Mouse (Mus musculus): ENCODE measurements around the gene 3110082I17Rik. TPM values are rescaled to one million over a fixed set of nuclear protein-coding genes. Genes with fewer than 3 reads are reported as not detected.
A peak's percentile ranks its signal among the peaks of the same experiment; 100 is the strongest.

Gene 3110082I17Rik
- total RNA-seq, 2 experiments from 2014 or later, result 9.9 to 10.0 TPM

DNA sequence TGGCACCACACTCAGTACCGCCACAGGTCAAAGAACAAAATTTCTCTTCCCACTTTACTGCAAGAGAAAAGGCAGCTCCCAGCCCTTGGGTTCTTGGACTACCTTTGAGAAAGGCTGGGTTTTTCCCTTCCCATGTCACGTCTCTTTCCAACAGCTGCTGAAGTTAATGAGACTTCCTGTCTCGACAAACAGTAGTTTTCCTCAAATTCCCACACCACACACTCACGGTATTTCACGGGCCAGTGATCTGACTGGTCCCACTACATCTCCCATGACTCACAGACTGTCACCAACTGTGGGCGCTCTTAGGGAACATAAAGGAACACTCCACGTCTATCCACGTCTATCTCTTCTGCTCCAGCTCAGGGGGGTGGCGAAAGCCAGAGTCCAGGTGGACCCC is 35.1 kb downstream of the 3110082I17Rik start:
- intact Hi-C loops (cut with DNase I), result no loop called here
- no peak for DNase-seq

DNA sequence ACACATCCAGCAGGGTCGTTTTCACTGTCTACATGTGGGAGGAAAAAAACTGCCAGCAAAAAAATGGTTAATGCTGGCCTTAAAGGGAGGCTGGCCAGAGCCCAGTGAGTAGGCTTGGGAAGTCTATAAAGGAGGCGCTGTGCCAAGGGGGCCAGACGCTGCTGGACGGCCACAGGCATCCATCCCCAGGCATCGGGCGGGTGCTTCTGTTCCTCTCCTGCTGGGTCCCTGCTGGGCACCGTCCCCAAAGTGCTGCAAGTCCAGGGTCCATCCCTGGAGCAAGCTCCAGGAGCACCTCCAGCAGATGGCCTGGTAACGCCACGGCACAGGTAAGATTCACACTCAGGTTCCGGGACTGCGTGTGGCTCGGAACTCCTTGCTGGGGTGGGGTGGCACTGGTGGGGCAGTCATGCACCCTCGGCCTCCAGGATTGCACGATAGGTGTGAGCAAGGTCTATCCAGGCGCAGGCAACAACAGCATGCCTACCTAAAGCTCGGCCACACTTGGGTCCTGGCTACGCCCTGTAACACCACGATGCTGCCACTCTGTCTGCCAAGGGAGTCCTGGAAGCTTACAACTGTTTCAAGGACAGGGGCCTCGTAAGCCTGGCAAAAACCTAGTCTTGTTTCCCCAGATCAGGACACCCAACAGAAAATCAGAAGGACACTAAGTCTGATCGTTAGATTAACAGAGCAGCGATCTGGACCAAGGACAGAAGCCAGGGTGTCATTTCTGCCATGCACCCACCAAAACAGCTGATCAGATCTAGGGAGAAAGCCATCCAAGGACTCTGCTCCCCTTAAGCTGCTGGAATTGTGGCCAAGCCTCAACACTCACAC is 37.1 kb downstream of the 3110082I17Rik start, which contains the start of gene Gper1:
TSS of gene Gper1 (plus strand) at position 126 of the 840 bp plus-strand sequence.
- intact Hi-C loops (cut with DNase I), result no loop called here
- peak; percentile 64 to 70 for DNase-seq

DNA sequence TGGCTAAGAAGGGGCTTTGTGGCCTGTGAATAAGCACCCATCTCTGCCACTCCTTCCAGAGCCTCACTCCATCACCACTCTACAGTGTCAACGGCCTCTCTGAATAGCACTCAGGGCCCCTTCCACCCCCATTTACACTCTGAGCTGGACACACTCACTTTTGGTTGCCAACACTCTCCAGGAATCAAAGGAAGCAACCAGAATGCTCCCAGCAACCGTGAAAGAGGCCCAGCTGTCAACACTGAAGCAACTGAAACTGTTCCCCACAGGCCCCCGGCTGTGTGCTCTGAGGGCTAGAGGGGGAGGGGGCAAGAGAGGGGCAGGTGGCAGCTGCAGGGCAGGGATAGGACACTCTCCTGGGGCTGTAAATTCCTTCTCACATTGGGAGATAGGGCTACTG is 41.7 kb downstream of the 3110082I17Rik start:
- intact Hi-C loops (cut with DNase I), result no loop called here
- DNase-seq, result no peak

DNA sequence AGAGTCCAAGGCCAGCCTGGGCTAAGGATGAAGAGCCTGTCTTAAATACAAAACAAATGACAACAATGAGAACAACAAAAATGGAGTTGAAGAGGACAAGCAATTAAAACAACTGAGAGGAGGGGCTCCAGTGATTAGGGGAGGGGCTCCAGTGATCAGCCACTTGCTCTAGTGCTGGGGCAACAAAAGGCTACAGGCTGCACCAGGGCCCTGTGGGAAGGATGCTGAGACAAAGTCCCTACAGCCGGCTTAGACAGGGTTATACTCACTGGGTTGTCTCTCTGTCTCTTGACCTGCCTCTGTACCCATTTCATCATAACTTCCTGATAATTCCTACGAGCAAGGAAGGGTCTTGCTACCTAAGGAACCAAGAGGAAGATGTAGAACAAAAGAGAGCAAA is 42.2 kb downstream of the 3110082I17Rik start:
- intact Hi-C loops (cut with DNase I), result no loop called here

DNA sequence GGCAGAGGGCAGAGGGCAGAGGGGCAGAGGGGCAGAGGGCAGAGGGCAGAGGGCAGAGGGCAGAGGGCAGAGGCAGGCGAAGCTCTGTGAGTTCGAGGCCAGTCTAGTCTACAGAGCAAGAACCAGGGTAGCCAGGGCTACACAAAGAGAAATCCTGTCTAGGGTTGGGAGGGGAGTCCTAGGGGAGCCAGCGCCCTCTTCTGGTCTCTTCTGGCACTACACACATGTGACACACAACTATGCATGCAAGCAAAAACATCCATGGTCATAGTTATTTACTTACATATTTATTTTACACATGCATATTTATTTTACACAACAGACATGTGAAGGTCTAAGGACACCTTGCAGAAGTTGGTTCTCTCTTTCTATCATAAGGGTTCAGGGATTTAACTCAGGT is 42.8 kb downstream of the 3110082I17Rik start:
- no peak for DNase-seq
- intact Hi-C loops (cut with DNase I), result no loop called here

More for the DNA sequence above, 42.2 kb downstream of the 3110082I17Rik start:
- DNase-seq, result no peak

DNA sequence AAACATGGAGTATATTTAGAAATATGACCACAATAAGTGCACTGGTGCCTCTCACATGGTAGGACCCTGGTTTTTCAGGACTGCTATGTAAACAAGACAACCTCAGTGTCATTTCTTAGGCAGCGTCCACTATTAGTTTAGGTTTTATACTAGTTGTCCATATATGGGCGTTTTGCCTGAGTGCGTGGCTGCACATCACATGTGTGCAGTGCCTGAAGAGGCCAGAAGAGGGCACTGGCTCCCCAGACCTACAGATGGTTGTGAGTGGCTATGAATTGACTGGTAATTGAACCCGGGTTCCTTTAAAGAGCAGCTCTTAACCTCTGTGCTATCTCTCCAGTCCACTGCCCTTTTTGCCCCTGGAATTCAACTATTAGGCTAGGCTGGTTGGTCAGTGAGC is 43.4 kb downstream of the 3110082I17Rik start:
- DNase-seq, result no peak
- intact Hi-C loops (cut with DNase I), result no loop called here

DNA sequence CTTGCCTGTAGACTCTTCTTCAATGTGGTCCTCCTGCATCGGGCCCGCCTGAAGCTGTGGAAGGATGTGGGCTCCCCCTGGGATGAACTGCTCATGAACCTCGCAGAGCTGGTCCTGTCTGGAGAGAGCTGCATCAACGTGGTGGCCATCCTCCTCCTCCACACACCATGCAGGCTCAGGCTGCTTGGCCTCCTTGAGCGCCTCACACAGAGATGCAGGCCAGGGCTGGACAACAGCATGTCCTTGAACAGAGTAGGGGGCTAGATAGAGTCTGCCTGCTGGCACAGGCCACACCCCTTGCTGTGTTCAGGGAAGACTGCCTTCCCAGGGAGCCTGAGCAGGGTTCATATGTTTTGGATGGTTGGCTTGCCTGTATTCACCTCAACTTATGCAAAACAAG is 45.3 kb downstream of the 3110082I17Rik start:
- no peak for DNase-seq
- intact Hi-C loops (cut with DNase I), result no loop called here

DNA sequence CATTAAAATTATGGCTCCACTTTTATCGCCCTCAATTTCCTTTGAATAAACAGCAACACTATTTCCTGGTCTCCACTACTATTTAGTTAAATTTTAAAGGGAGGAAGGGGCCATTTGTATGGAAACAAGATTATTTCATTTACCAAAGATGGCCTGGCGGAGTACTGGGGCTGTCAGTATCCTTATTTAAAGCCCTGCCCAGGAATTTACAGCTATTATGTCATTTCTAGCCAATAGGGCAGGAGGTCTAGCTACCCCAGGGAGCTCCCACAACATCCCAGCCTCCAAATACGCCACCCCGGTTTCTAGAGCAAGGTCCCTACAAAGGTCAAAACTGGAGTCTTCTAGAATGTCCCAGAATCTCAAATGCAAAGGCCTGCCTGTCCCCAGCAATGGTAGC is 46.8 kb downstream of the 3110082I17Rik start:
- intact Hi-C loops (cut with DNase I), result no loop called here
- no peak for DNase-seq

DNA sequence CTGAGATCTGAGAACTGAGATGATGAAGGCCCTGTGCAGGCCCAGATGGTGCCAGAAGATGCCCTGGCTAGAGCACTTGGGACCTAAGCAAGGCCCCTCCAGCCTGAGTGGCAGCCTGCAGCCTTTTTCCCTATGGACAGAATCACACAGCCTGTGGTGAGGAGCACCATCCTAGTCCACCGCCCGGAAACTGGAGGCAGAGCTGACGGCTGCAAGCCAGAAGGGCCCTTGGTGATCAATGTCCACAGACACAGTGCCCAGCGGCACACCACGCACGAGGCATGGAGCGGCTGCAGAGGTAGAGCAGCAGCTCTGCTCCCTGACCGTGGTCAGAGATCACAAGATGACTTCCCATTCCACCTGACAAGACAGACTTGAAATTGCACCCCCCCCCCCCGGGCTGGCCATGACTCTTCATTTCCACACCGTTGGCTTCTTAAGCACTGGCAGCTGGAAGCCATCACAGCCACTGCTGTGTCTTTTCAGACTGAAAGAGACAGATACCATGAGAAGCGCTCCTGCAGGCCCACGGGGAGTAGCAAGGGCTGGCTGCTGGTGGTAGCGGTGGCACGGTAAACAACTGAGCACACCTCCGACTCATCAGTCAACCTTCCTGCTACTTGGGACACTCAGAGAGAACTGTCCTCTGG is 48.5 kb downstream of the 3110082I17Rik start:
- DNase-seq, result no peak
- intact Hi-C loops (cut with DNase I), result no loop called here

DNA sequence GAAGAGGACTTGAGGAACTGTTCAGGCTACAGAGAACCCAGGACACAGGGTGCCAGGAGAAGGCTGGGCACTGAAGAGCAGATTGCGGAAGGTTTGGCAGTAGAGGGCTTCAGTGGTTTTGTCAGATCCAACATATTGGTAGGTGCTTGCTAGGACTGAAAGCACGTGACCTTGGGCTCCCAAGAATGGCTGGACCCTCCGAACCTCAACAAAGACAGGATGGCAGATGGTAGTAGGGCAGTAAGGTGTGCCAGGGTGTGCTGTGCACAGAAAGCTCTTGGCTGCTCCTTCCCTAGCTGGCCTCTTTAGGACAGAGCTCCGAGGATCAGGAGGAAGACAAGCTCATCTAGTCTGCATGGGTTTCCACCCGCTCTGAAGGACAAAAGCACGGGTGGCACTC is 49.2 kb downstream of the 3110082I17Rik start:
- DNase-seq, result no peak
- intact Hi-C loops (cut with DNase I), result no loop called here

DNA sequence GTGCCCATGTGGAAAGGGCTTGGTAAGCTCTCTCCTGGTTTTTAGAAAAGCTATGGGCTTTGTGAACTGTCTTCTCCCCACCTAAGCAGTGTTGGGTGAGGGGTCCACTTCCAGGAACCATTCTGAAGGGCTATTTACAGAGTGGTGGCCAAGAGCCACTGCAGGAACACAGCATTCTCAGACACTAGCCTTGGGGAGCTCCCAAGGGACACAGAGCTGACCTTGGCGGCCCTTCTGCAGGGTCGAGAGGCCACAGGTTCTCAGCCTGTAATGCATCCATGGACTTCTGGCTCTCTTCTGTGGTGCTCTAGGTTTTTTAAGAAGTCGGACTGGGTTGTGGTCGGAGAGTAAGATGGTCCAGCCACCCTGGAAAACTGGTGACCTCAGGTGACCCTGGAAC is 50.3 kb downstream of the 3110082I17Rik start:
- no peak for DNase-seq
- intact Hi-C loops (cut with DNase I), result no loop called here

DNA sequence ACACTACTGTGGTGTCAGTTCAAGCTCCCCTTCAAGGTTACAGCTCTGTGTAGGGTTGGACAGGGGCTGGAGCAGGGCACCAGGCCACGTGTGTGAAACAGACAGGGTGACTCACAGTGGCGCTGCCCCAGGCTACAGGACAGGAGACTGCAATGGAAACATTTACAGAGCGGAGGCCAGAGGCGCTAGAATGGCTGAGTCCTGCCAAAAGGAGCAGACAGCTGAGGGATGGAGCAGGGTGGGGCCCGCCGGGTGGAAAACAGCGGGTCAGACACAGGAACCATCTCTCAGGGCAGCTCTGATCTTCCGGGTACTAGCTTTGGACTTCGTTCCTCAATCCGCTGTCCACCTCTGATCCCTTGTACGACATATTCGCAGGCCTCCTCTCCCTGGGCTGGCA is 50.9 kb downstream of the 3110082I17Rik start:
- peak; percentile 81 to 90 for DNase-seq
- intact Hi-C loops (cut with DNase I), result no loop called here

DNA sequence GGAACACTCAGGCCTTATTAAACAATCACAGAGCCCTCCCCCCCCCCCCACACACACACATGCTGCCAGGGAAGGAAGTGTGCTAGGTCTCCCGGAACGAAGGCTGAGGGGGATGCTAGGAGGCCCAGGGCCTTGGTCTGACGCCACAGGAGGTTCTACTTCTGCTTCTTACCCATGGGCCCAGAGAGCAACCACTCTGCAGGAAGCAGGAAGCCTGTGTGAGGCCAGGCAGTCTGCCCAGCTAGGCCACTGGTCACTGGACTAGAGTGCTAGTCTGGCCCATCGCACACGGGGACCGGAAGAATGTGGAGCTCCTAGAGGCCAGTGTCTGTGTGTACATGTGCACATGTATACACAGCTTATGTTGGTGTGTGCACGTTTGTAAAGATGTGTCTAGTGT is 51.8 kb downstream of the 3110082I17Rik start:
- DNase-seq, result no peak
- intact Hi-C loops (cut with DNase I), result no loop called here

DNA sequence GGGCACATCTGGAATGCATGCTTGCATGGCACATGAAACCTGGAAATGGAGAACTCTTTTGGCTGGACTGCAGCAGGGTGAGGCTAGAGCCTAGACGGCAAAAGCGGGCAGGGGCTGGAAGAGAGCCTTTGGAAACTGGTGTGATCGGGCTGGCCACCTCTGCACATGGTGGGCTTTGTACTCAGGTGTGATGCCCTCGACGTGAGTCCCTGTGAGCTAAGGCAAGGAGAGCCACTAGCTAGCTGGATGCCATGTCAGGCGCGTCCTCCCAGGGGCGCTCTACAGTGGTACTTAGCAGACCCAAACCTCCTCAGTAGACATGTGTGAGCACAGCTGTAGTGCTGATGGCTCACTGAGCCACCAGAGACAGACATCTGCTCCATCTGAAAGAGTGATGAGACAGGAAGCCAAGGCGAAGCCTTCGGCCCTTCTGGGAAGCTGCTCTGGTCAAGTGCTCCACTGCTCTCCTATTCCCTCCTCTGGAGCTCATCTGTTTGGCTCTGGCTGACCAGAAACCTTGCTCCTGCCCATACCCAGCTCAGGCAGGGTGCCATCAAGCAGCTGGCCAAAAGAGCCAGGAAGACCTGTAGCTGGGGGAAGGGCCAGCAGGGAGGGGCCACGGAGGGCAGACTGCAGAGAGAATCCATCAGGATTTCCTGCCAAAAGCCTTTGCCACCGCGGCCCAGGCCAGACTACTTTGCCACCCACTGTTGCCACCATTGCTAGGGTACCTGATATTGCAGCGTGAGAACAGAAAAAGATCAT is 53.0 kb downstream of the 3110082I17Rik start:
- intact Hi-C loops (cut with DNase I), result no loop called here

DNA sequence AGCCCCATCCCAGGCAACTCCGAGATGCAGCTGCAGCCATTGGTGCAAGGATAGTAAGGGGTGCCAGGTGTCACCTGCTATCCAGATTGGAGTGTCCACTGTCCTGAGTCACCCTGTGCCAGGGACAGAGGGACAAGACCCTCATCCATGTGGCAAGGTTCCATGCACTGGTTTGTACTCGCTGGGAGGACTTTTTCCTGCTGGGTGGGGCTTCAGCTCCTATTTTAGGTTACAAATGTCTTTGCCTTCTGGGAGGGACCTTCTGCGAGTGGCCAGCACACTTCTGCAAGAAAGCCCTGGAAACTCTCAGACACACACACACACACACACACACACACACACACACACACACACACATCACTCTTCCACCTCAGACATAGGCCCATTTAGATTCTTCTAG is 54.4 kb downstream of the 3110082I17Rik start:
- intact Hi-C loops (cut with DNase I), result no loop called here
- no peak for DNase-seq

More for the DNA sequence above, 53.0 kb downstream of the 3110082I17Rik start:
- peak; percentile 68 to 70 for DNase-seq

DNA sequence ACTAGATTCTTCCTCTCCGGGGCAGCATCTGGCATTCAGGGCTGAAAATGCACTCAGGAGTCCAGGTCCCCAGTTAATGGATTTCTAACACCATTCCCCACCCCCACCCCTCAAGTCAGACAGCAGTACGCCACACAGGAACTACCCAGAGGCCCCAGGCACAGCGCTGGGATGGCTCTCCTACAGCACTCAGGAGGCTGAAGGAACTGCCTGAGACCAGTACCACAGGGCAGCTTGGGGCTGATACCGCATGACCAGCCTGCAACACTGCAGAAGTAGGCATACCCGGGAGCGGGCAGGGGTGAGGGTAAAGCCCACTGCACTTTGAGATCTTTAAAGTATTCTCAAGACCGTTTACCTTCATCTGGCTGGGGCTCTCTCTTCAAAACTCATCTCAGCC is 54.8 kb downstream of the 3110082I17Rik start:
- intact Hi-C loops (cut with DNase I), result no loop called here
- no peak for DNase-seq

DNA sequence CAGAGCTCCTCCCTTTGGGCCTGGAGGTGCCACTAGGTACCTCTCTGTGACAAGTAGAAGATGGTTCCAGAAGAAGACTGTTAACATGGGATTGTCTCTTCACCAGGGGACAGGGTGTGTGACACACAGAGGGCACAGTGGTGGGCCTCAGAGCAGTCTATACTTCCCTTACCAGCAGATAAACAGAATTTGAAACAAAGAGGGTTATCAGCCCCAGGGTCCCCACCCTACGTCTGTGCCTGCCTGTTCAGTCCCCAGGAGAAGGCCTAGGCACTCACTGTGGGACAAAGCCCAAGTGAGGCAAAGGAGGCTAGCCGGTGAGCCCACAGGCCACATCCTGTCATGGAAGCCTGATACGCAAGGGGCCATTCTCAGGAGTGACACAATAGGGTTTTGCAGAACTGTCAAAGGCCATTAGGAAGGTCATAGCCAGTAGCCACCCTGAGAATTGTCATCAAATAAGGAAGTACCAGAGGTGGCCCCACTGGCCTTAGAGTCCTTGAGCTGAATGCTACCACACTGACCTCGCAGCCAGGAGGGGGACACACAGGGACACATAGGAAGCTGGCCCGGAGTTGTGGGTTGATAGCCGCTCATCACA is 55.4 kb downstream of the 3110082I17Rik start, which contains the start of gene C130050O18Rik:
TSS of gene C130050O18Rik (plus strand) at position 480 of the 601 bp plus-strand sequence.
- DNase-seq, result no peak
- intact Hi-C loops (cut with DNase I), result no loop called here

DNA sequence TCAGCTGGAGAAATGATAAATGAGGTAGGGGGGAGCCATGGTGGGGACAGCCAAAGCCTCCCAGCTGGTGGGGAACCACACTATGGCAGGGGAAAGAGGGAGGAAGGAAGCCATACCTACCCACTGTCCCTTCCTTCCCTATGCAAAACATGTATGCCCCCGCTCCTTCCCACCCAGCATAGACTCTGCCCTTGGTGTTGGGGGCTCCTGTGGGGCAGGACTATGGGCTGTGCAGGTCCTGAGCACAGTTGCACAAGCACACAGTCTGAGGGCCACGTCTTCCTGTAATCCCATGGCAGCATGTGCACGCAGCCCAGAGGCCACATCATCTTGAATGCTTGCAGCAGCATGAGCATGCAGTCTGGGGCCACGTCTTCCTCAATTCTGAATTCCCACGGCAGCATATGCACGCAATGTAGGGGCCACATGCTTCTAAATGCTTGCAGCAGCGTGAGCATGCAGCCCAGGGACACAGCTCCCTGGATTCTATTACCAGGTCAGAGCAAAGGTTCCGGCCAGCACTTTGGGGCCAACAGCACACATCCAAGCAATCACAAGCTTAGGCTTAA is 56.6 kb downstream of the 3110082I17Rik start:
- no peak for DNase-seq
- intact Hi-C loops (cut with DNase I), result no loop called here

DNA sequence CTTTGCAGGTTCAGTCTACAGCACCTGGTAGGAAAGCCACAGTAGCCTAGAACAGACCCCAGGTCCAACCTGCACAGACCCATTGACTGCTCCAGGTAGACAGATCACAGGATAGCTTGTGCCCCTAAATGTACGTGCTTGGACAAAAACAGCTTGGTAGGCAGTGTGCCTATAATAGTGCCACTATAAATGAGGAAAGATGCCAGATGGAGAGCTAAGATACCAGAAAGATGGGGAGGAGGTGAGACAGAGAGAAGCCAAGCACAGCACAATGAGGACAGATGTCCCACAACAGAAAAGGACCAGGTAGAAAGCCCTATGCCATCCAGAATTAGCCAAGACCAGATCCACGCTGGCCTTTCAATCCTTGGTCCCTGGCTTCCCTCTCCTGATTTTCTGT is 58.2 kb downstream of the 3110082I17Rik start:
- intact Hi-C loops (cut with DNase I), result no loop called here
- DNase-seq, result no peak

DNA sequence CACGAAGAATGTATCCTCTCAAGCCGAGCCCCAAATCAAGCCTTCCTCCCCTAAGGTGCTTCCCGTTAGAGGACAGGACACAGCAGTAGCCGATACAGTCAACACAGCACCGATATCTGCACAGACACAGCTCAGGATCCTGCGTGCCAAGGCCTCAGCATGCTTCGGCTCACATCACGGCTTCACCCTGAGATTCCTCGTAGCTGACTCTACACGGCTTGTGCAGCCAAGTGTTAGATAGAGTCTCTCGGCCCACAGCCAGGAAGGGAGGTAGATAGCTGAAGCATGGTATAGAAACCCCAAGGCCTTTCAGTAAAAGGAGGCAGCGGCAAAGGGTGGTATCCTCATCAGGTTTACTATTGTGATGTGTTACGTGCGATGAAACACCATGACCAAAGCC is 60.3 kb downstream of the 3110082I17Rik start:
- no peak for DNase-seq
- intact Hi-C loops (cut with DNase I), result no loop called here
